Mouse (Mus musculus) myocyte (in vitro differentiated cells): ENCODE measurements at regions not wholly inside any gene's neighbourhood (a gene's known extent, or its start where the extent isn't known, plus 50 kb on each side); places are given as distances from the start of the nearest gene placed in this dataset.

ENCODE experiments used
- H3K27me3 ChIP-seq: one replicate; pipeline ENCODE4 v1.6.1; 2011; ENCODE audit not compliant: control insufficient read depth, insufficient read depth, insufficient read length
- H3K36me3 ChIP-seq: one replicate; pipeline ENCODE4 v1.6.1; 2011; ENCODE audit not compliant: control insufficient read depth, insufficient read depth
- H3K4me2 ChIP-seq: one replicate; pipeline ENCODE4 v1.6.1; 2011; ENCODE audit warnings: low read depth, control low read depth
- H3K4me3 ChIP-seq: one replicate; pipeline ENCODE4 v1.5.1; 2011; ENCODE audit warnings: mild to moderate bottlenecking, control low read depth, moderate library complexity
- H3K79me2 ChIP-seq: one replicate; pipeline ENCODE4 v1.6.1; 2011; ENCODE audit not compliant: control insufficient read depth, insufficient read depth
- H3ac ChIP-seq: one replicate; pipeline ENCODE4 v1.6.1; 2011; ENCODE audit not compliant: control insufficient read depth, insufficient read length
- CEBPB ChIP-seq: IDR thresholded peaks from 2 replicates; pipeline ENCODE4 v1.6.1; 2011; ENCODE audit warnings: mild to moderate bottlenecking, moderate library complexity; ENCODE audit not compliant: poor library complexity, insufficient read depth, severe bottlenecking
- E2F4 ChIP-seq: IDR thresholded peaks from one replicate; pipeline ENCODE4 v1.6.1; 2011; ENCODE audit warnings: mild to moderate bottlenecking, control low read depth, moderate library complexity; ENCODE audit not compliant: insufficient read depth
- MAX ChIP-seq: IDR thresholded peaks from one replicate; pipeline ENCODE4 v1.6.1; 2011; ENCODE audit warnings: low read depth, mild to moderate bottlenecking, control low read depth
- MYOD1 ChIP-seq, 3 experiments: IDR thresholded peaks; one replicate each; pipeline ENCODE4 v1.6.1; 2011; ENCODE audit warnings: control low read depth in 2 of 3, low read depth in 2 of 3, mild to moderate bottlenecking in 2 of 3, moderate library complexity in 1 of 3; ENCODE audit not compliant: insufficient read length in 2 of 3, control insufficient read depth in 1 of 3
- MYOG ChIP-seq, 3 experiments: IDR thresholded peaks; one replicate each; pipeline ENCODE4 v1.6.1; 2011; ENCODE audit warnings: control low read depth in 2 of 3, low read depth in 2 of 3, mild to moderate bottlenecking in 2 of 3; ENCODE audit not compliant: insufficient read length in 2 of 3, control insufficient read depth in 1 of 3, insufficient read depth in 1 of 3
- POLR2A ChIP-seq: IDR thresholded peaks from one replicate; pipeline ENCODE4 v1.6.1; 2011; ENCODE audit warnings: low read depth, mild to moderate bottlenecking, control low read depth, moderate library complexity; ENCODE audit not compliant: insufficient read length
- POLR2AphosphoS2 ChIP-seq: IDR thresholded peaks from one replicate; pipeline ENCODE4 v1.6.1; 2011; ENCODE audit warnings: low read depth, control low read depth; ENCODE audit not compliant: insufficient read length
- REST ChIP-seq: IDR thresholded peaks from one replicate; pipeline ENCODE4 v1.6.1; 2011; ENCODE audit warnings: mild to moderate bottlenecking, control low read depth, moderate library complexity; ENCODE audit not compliant: insufficient read depth, insufficient read length
- SRF ChIP-seq: IDR thresholded peaks from one replicate; pipeline ENCODE4 v1.6.1; 2011; ENCODE audit warnings: low read depth; ENCODE audit not compliant: control insufficient read depth, insufficient read length
- TCF12 ChIP-seq: IDR thresholded peaks from one replicate; pipeline ENCODE4 v1.6.1; 2011; ENCODE audit warnings: mild to moderate bottlenecking, control low read depth; ENCODE audit not compliant: poor library complexity, insufficient read depth, severe bottlenecking
- TCF3 ChIP-seq: IDR thresholded peaks from one replicate; pipeline ENCODE4 v1.6.1; 2011; ENCODE audit warnings: low read depth, control low read depth; ENCODE audit not compliant: insufficient read length
- USF1 ChIP-seq: IDR thresholded peaks from one replicate; pipeline ENCODE4 v1.6.1; 2011; ENCODE audit warnings: low read depth, mild to moderate bottlenecking, control low read depth, moderate library complexity

GRCm38 (mm10) chr13:72289093-72289501 is 325.6 kb upstream of the Irx1 start:
- Histone ChIP-seq H3K79me2 (no peaks in the 10 kb centered on the region), H3K27me3 (no peaks in the 10 kb centered on the region), H3ac (no peak overlapping the region), H3K36me3 (no peaks in the 10 kb centered on the region), H3K4me3 (no peak overlapping the region), H3K4me2 (no peak overlapping the region)
- TF ChIP-seq TCF3 (no peak), POLR2A (no peak), REST (no peak), MYOD1 (IDR thresholded peaks at IDR 0.05; ENCODE audit: control insufficient read depth in 1 of 3, insufficient read length in 2 of 3, low read depth in 2 of 3) (no peak)

- no peak overlapping the region for H3ac ChIP-seq
- no peaks in the 10 kb centered on the region for H3K36me3 ChIP-seq
- H3K4me2 ChIP-seq = no peak overlapping the region
- no peaks in the 10 kb centered on the region for H3K79me2 ChIP-seq
- H3K4me3 ChIP-seq = no peak overlapping the region
- H3K27me3 ChIP-seq = no peaks in the 10 kb centered on the region
- TF ChIP-seq REST (no peak), MAX (no peak), SRF (no peak), USF1 (no peak), POLR2A (no peak), TCF3 (no peak), CEBPB (no peak), MYOD1 (IDR thresholded peaks at IDR 0.05; ENCODE audit: control insufficient read depth in 1 of 3, insufficient read length in 2 of 3, low read depth in 2 of 3) (no peak), MYOG (IDR thresholded peaks at IDR 0.05; ENCODE audit: control insufficient read depth in 1 of 3, insufficient read depth in 1 of 3, insufficient read length in 2 of 3, low read depth in 2 of 3) (no peak), E2F4 (no peak), TCF12 (no peak), POLR2AphosphoS2 (no peak)
Measured at GRCm38 (mm10) chr13:72292361-72292760, 328.8 kb upstream of the Irx1 start.

DNA sequence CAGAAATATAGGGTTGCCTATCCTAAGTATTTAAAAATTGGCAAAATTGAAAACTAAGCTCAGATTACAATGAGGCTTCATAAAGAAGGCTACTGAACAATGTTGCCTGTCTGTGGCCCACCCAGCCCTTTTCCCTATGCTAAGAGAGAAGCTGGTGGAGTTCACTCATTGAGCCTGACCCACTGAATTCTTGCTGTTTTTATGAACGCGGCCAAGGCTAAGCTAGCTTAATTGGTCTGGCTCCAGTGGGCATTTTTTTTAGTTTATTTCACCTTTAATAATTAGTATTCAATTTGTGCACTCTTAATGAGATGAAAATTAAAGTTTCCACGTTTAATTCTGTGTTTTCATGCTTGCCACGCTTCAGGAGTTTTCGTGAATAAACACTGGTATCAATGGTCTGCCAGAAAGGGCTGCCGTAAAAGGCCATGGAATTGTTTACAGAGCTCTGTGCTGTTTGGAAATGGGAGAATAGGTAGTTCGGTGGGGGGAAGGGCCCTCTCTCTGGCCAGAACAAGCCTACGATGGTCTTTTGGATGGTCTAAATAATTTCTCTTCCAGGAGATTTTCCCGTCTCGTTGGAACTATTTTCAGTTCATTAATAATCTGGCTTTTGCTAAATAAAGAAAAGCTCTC is 329.7 kb upstream of the Irx1 start:
- Histone ChIP-seq H3K79me2 (no peaks in the 10 kb centered on the region), H3K4me3 (no peak overlapping the region), H3K36me3 (no peaks in the 10 kb centered on the region), H3K27me3 (no peaks in the 10 kb centered on the region), H3ac (no peak overlapping the region), H3K4me2 (no peak overlapping the region)
- no peak for TF ChIP-seq MYOD1 (IDR thresholded peaks at IDR 0.05; ENCODE audit: control insufficient read depth in 1 of 3, insufficient read length in 2 of 3, low read depth in 2 of 3)
- no peak for TF ChIP-seq MYOG (IDR thresholded peaks at IDR 0.05; ENCODE audit: control insufficient read depth in 1 of 3, insufficient read depth in 1 of 3, insufficient read length in 2 of 3, low read depth in 2 of 3)
- TF ChIP-seq SRF = no peak
- TF ChIP-seq REST = no peak
- TF ChIP-seq E2F4 = no peak

DNA sequence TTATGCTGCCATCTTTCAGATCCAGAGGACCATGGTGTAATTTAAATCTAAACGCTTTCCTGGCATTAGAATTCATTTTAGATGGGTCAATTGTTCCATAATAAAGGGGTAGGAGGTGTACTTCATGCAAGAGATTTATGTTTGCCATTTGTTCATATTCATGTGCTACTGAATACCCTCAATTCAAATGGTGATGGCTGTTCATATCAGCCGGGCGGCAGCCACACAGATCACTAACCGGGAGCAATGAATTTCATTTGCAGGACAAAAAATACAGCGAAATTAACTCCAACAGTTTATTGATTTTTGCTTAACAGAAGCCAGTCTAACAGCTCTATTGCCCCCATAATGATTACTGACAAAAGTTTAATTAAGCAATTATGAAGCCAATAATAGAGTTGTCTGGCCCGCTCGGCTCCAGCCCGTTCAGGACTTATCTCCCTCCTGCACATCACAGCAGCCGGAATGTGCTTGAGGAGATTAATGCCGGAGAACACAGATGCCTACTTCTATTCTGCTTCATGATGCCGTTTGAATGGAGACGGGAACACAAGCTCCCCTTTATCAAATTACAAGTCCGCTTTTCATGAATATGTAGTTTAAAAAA is 330.3 kb upstream of the Irx2 start:
- Histone ChIP-seq H3K4me3 (no peak overlapping the region), H3K36me3 (no peaks in the 10 kb centered on the region), H3K4me2 (no peak overlapping the region), H3K79me2 (no peaks in the 10 kb centered on the region), H3ac (no peak overlapping the region), H3K27me3 (no peaks in the 10 kb centered on the region)
- TF ChIP-seq REST (no peak), TCF3 (no peak), MYOG (IDR thresholded peaks at IDR 0.05; ENCODE audit: control insufficient read depth in 1 of 3, insufficient read depth in 1 of 3, insufficient read length in 2 of 3, low read depth in 2 of 3) (no peak), E2F4 (no peak), CEBPB (no peak), POLR2AphosphoS2 (no peak), POLR2A (no peak), MAX (no peak), MYOD1 (IDR thresholded peaks at IDR 0.05; ENCODE audit: control insufficient read depth in 1 of 3, insufficient read length in 2 of 3, low read depth in 2 of 3) (no peak), TCF12 (no peak), USF1 (no peak), SRF (no peak)

- Histone ChIP-seq H3K4me2 (no peak overlapping the region), H3K79me2 (no peaks in the 10 kb centered on the region), H3K36me3 (no peaks in the 10 kb centered on the region), H3K27me3 (no peaks in the 10 kb centered on the region), H3K4me3 (no peak overlapping the region), H3ac (no peak overlapping the region)
- TF ChIP-seq TCF3 = no peak
- no peak for TF ChIP-seq MYOG (IDR thresholded peaks at IDR 0.05; ENCODE audit: control insufficient read depth in 1 of 3, insufficient read depth in 1 of 3, insufficient read length in 2 of 3, low read depth in 2 of 3)
- TF ChIP-seq MYOD1 (IDR thresholded peaks at IDR 0.05; ENCODE audit: control insufficient read depth in 1 of 3, insufficient read length in 2 of 3, low read depth in 2 of 3) = peak in 2 of 3 experiments; percentile 9 to 25
- no peak for TF ChIP-seq MAX
- no peak for TF ChIP-seq POLR2A
Measured at GRCm38 (mm10) chr13:72299660-72300059, 329.0 kb upstream of the Irx2 start.
